Mouse (Mus musculus): ENCODE data around the gene Pcdh10. TPM values are rescaled to one million over a fixed set of nuclear protein-coding genes. Genes with fewer than 3 reads are reported as not detected.

Gene Pcdh10
- polyA plus RNA-seq, 1 experiment from 2014 or later = 0.01 TPM

DNA sequence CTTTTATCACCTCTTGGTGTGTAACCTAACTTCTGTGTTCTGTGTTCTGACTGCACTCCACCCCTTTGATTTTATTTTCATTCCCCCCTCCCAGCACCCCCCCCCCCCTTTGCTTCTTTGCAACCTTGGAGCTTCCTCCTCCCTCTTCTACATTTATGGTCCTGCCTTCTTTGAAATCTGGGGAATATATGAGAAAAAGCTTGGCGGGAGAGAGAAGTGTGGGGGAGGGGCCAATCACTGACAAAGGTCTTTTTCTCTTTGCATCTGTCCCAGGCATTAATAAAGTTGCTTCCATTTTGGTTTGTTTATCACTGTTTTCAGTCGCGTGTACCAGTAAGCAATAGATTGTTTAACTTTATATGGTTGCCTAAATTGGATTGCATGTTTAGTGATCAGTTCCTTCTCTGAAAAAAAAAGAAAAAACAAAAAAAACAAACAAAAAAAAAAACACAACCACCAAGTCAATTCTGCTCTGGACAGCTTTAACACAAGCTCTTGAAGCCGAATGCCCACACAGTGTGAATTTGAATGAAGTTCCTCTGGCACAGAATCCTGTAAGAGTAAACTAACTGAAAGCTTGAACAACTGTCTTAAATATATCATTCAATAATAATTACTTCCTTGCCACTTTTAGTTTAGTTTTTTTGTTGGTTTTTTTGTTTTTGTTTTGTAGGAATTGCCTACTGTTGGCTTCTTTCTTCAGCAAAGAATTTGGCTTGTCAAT is 4.0 kb downstream of the Pcdh10 start:
- POLR2A ChIA-PET = interaction anchor here (0.8 kb wide), 1 partner anchor 18 kb away, joined by 10 read pairs; no protein-coding TSS in a partner anchor
- no peak for TF ChIP-seq CTCF (IDR thresholded peaks at IDR 0.05)
- ATAC-seq (no peak), DNase-seq (ENCODE audit: low read depth, low spot score) (no peak)
- CTCF ChIA-PET = no interaction called here
- in situ Hi-C loops (cut with MboI; ENCODE audit: low pct_unique_long_range_greater_than_20kb) = no loop called here
- H3K27me3 ChIP-seq = peaks cover 51% of the 10 kb centered on the region

DNA sequence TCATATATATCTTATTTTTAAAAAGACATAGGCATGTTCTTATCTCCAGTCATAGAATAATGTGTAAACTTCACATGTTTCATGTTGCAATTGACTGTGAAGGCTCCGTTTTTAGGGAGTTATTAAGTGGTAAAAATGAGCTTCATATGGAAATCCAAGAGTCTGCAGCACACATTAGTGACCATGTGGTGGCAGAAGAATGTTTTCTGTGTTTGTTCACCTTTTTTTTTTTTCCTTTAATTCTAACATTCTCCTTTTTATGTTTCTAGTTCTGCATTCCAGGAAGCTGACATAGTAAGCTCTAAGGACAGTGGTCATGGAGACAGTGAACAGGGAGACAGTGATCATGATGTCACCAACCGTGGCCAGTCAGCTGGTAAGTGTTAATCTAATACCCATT is 5.6 kb downstream of the Pcdh10 start:
- CTCF ChIA-PET = no interaction called here
- peaks cover 36% of the 10 kb centered on the region for H3K27me3 ChIP-seq
- in situ Hi-C loops (cut with MboI; ENCODE audit: low pct_unique_long_range_greater_than_20kb) = no loop called here
- no peak for TF ChIP-seq CTCF (IDR thresholded peaks at IDR 0.05)
- POLR2A ChIA-PET = no interaction called here
- ATAC-seq = no peak
- DNase-seq (ENCODE audit: low read depth, low spot score) = no peak

DNA sequence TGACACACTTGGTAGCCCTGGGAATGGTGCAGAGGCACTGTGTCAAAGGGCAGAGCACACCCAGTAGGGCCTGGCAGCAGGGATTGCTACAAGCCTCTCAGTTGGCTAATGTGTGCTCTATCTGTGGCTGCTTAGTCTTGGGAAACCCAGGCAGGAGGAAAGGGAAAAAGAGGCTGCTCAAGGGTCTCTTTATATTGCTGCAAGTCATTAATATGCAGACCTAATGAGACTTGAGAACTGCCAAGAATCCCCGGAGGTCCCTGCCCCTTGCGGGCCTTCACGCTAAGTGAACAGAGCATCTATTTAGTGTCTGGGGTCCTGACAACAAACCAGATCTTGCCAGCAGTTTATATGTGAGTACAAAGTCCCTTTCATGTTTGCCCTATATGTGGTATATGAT is 6.8 kb downstream of the Pcdh10 start:
- in situ Hi-C loops (cut with MboI; ENCODE audit: low pct_unique_long_range_greater_than_20kb) = no loop called here
- peaks cover 27% of the 10 kb centered on the region for H3K27me3 ChIP-seq
- DNase-seq (ENCODE audit: low read depth, low spot score) = no peak
- POLR2A ChIA-PET = no interaction called here
- no peak for TF ChIP-seq CTCF (IDR thresholded peaks at IDR 0.05)
- CTCF ChIA-PET = no interaction called here
- no peak for ATAC-seq

DNA sequence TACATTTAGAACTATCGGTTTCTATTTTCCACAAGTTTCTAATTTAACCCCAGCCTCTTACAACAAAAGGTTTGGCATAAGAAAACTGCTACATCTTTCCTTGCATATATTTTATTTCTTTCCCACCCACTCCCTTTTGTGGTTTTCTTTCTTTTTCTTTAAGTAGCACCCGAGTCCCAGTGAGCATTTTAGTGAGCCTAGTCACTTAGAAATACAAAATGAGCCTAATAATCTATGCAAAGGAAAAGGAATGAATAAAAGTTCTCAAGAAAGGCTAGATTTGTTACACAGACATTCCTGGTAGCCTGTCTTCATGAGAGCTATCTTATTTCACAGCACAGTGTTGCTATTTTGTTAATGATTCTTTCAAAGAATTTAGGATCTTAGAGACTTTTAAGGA is 7.3 kb downstream of the Pcdh10 start:
- no peak for DNase-seq (ENCODE audit: low read depth, low spot score)
- CTCF ChIA-PET = no interaction called here

DNA sequence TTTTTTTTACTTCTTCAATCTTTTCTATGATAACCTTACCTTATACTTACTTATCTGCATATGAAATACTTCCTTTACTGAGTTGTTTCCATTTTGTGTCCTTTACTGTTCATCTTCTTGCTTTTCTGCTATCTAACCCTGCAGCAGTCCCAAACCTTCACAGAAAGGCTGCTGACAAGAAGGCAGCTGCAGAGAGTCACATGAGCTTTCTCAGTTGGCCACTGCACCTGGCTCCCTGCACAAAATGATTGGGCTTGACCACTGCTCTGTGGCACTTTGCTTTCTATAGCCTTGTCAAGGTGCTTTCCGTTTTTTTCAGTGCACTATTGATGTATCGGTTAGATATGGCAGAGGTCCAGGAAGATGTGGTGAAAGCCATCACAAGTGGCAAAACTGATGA is 8.3 kb downstream of the Pcdh10 start:
- ChIA-PET POLR2A (no interaction called here), CTCF (interaction anchor here (1.3 to 1.9 kb wide), 2 partner anchors 12 to 13 kb away, joined by 4 to 5 read pairs; no protein-coding TSS in a partner anchor)
- ATAC-seq (no peak), DNase-seq (ENCODE audit: low read depth, low spot score) (no peak)
- peaks cover 12% of the 10 kb centered on the region for H3K27me3 ChIP-seq
- TF ChIP-seq CTCF (IDR thresholded peaks at IDR 0.05) = no peak
- in situ Hi-C loops (cut with MboI; ENCODE audit: low pct_unique_long_range_greater_than_20kb) = no loop called here

More for the DNA sequence above, 7.3 kb downstream of the Pcdh10 start:
- POLR2A ChIA-PET = no interaction called here
- no peak for TF ChIP-seq CTCF (IDR thresholded peaks at IDR 0.05)
- in situ Hi-C loops (cut with MboI; ENCODE audit: low pct_unique_long_range_greater_than_20kb) = no loop called here
- no peak for ATAC-seq
- peaks cover 22% of the 10 kb centered on the region for H3K27me3 ChIP-seq

DNA sequence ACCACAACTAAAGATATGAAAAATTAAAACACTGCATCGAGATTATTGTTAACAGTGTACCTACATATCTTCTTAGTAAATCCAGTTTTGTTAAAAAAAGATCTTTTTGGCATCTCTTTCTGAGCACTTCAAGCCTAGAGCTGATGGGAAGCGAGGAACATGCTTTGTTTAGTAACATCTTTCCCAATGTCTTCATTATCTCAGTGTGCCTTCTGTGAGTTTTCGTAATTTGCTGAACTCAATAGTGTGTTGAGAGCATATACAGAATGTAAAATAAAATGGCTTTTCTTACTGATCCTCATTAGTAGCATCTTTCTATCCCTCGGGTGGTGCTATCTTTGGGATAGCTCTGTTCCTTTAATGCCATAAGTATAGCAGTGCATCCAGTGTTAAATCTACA is 18.9 kb downstream of the Pcdh10 start:
- no peak for TF ChIP-seq CTCF (IDR thresholded peaks at IDR 0.05)
- CTCF ChIA-PET = no interaction called here
- in situ Hi-C loops (cut with MboI; ENCODE audit: low pct_unique_long_range_greater_than_20kb) = no loop called here
- peaks cover 32% of the 10 kb centered on the region for H3K27me3 ChIP-seq
- POLR2A ChIA-PET = no interaction called here
- DNase-seq (ENCODE audit: low read depth, low spot score) (no peak), ATAC-seq (no peak)

DNA sequence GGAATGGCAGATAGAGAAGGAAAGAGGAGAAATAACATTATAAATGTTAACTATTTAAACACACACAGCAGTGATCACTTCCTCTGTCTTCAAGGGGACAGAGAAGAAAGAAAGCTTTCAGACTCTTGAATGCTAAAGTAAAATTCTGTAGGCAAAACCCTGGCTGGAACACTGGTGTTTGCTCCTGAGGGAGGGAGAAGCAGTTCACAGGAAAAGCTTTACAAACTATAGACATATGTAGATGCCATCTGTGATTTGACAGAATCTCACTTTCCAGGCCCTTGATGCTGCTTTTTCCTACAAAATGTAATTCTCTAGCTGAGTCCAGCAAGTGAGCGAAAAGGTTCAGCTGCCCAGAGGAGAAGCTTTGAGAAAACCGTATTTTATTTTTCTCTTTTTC is 25.0 kb downstream of the Pcdh10 start:
- ChIA-PET POLR2A (no interaction called here), CTCF (interaction anchor here (1.3 kb wide), 1 partner anchor 27 kb away, joined by 4 read pairs; no protein-coding TSS in a partner anchor)
- no peak for TF ChIP-seq CTCF (IDR thresholded peaks at IDR 0.05)
- ATAC-seq (no peak), DNase-seq (ENCODE audit: low read depth, low spot score) (no peak)
- in situ Hi-C loops (cut with MboI; ENCODE audit: low pct_unique_long_range_greater_than_20kb) = no loop called here
- peaks cover 18% of the 10 kb centered on the region for H3K27me3 ChIP-seq

DNA sequence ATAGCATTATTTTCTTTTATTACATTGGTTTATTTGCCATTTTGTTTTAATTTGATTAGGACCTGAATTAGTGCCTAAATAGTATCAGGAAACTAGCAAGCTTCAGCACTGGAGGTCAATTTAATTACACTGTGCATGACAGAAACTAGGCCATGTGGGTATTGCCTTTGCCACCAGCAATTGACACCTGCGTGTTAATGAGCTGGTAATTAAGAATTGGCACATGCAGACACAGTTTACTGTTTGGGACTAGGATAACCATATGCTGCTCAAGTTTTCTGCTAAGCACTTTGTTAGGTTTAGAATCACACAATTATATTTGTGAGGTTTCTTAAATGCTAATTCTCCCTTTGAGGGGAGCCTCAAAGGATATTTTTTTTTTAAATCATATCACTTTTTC is 53.5 kb downstream of the Pcdh10 start:
- DNase-seq (ENCODE audit: low read depth, low spot score) = no peak
- in situ Hi-C loops (cut with MboI; ENCODE audit: low pct_unique_long_range_greater_than_20kb) = no loop called here
- ChIA-PET CTCF (no interaction called here), POLR2A (no interaction called here)
- TF ChIP-seq CTCF (IDR thresholded peaks at IDR 0.05) = no peak
- no peak for ATAC-seq
- peaks cover 4% of the 10 kb centered on the region for H3K27me3 ChIP-seq

DNA sequence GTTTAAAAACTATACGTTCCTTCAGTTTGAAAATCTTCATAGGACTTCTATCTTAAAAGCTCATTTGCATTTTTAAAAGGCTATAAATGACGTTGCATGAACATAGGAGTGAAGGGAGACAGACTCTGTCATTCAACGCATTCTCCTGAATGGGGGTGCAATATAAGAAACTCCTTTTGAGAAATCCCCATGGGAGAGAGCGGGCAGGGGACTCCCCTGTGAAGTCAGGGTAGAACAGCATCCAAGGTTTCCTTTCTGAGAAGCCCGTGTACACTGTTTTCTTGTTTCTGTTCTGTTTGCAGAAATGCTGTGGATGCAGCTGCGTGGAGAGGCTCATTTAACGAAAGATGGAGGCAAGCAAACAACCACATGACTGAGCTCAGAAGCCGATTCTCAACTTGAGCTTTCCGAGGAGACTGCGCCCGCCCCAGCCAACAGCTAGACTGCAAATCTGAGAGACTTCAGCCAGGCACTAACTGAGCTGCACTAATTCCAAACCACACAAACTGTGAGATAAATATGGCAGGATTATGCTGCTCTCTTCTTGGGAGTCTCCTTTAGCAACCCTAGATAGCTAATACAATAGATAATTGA is 54.1 kb downstream of the Pcdh10 start:
- TF ChIP-seq CTCF (IDR thresholded peaks at IDR 0.05) = no peak
- peaks cover 4% of the 10 kb centered on the region for H3K27me3 ChIP-seq
- CTCF ChIA-PET = no interaction called here
- ATAC-seq (no peak), DNase-seq (ENCODE audit: low read depth, low spot score) (no peak)
- in situ Hi-C loops (cut with MboI; ENCODE audit: low pct_unique_long_range_greater_than_20kb) = no loop called here
- POLR2A ChIA-PET = no interaction called here

Measured in Patski (cell line).